Mouse (Mus musculus) forebrain, embryonic 12.5 days (tissue): ENCODE measurements at regions not wholly inside any gene's neighbourhood (a gene's known extent, or its start where the extent isn't known, plus 50 kb on each side); places are given as distances from the start of the nearest gene placed in this dataset.

Experiments used
- ATAC-seq: fragments of 200-750 bp; cut with Nextera tagmentation; 2 replicates; pipeline ENCODE4 v1.8.0; 2017; ENCODE audit warnings: moderate TSS enrichment; ENCODE audit not compliant: low FRiP score
- H3K27ac ChIP-seq: fragments of 300-500 bp; sonication (generic); 2 replicates; pipeline ENCODE4 v1.5.1; 2016; ENCODE audit warnings: mild to moderate bottlenecking
- H3K27me3 ChIP-seq: fragments of 300-500 bp; sonication (generic); 2 replicates; pipeline ENCODE4 v1.6.1; 2016; ENCODE audit warnings: mild to moderate bottlenecking
- H3K36me3 ChIP-seq: fragments of 300-500 bp; sonication (generic); replicated peaks from 2 replicates; pipeline ENCODE4 v1.6.1; 2016; ENCODE audit warnings: mild to moderate bottlenecking
- H3K4me1 ChIP-seq: fragments of 300-500 bp; sonication (generic); 2 replicates; pipeline ENCODE4 v1.6.1; 2016
- H3K4me2 ChIP-seq: fragments of 300-500 bp; sonication (generic); 2 replicates; pipeline ENCODE4 v1.6.1; 2016; ENCODE audit warnings: mild to moderate bottlenecking, moderate library complexity
- H3K4me3 ChIP-seq: fragments of 300-500 bp; sonication (generic); replicated peaks from 2 replicates; pipeline ENCODE4 v1.5.1; 2016; ENCODE audit warnings: mild to moderate bottlenecking
- H3K9ac ChIP-seq: fragments of 300-500 bp; sonication (generic); 2 replicates; pipeline ENCODE4 v1.6.1; 2016; ENCODE audit warnings: mild to moderate bottlenecking
- H3K9me3 ChIP-seq: fragments of 300-500 bp; sonication (generic); 2 replicates; pipeline ENCODE4 v1.6.1; 2016
- WGBS: fragments of 180-500 bp; shearing (Covaris S2); methylation state at CpG from one replicate; pipeline ENCODE4 v1.1.7; 2016; 5-methylcytosine and 5-hydroxymethylcytosine counted together

DNA sequence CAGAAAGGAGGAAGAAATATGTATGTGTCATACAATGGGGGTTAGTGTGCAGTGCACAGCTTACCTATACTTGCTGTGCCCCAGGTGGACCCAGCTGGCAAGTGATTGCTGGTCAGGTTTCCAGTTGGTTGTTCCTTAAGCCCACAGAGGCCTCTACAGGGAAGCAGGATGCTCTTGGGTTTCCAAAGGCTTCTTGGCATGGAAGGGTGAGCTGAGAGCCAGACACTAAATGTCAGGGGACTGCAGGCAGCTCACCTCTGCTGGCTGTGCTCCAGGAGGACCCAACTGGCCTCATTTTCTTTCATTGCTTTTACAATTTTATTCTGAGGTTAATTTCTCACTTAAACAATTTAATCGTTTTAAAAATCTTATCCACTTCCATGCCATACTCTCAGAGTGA, 108.1 kb downstream of the Gm10184 start:
- 79% methylated on average over 1 of the region's 1 CpGs for WGBS
- ATAC-seq = no peak
- no peaks in the 10 kb centered on the region for H3K9me3 ChIP-seq
- no peak overlapping the region for H3K9ac ChIP-seq
- no peak overlapping the region for H3K4me3 ChIP-seq
- no peaks in the 10 kb centered on the region for H3K4me1 ChIP-seq
- no peaks in the 10 kb centered on the region for H3K27me3 ChIP-seq
- no peaks in the 10 kb centered on the region for H3K36me3 ChIP-seq
- no peak overlapping the region for H3K27ac ChIP-seq
- H3K4me2 ChIP-seq = no peak overlapping the region

DNA sequence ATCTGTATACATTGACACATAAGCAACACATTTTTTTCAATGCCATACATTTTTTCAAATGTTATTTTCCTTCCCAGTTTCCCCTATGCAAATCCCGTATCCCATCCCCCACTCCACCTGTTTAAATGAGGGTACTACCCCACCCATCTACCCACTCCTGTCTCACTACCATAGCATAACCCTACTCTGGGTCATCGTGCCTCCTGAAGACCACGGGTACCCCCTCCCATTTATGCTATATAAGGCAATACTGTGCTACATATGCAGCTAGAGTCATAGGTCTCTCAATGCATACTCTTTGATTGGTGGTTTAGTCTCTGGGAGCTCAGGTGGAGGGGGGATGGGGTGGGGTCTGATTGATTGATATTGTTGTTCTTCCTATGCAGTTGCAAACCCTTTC, 132.7 kb downstream of the Gm10184 start:
- 89% methylated on average over 3 of the region's 3 CpGs for WGBS
- ATAC-seq = no peak
- no peaks in the 10 kb centered on the region for H3K9me3 ChIP-seq

DNA sequence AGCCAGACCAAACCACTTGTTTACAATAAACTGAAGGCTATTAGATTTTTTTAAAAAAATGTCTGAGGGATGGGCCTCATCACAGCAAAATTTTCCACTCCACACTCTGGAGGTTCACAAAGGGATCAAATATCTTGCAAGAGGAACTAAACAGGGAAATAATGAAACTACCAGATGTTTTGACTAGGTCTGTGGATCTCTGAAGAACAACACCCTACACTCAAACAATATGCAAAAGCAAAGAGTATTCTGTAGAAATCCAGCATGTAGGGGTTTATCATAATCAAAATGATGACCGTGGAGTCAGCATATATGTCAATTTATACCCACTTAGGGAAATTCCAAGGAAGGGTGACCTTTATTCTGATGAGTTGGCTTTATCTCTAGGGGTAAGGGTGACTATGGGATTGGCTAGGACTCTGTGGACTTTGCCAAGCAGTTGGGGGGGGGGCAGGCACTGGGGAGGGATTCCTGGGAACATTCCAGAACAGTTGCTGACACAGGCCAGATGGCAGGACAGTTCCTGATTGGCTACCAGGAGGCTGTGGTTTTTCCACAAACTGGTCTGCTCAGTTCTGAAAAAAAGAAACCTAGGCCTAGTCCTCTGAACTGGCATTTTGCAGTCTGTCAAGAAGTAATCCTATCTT, 143.9 kb downstream of the Gm10184 start:
- no peaks in the 10 kb centered on the region for H3K27me3 ChIP-seq
- WGBS = 78% methylated on average over 1 of the region's 1 CpGs
- H3K9me3 ChIP-seq = no peaks in the 10 kb centered on the region
- no peak overlapping the region for H3K27ac ChIP-seq
- no peak overlapping the region for H3K4me2 ChIP-seq
- H3K4me1 ChIP-seq = no peaks in the 10 kb centered on the region
- no peak overlapping the region for H3K9ac ChIP-seq
- no peak overlapping the region for H3K4me3 ChIP-seq
- ATAC-seq = no peak
- H3K36me3 ChIP-seq = no peaks in the 10 kb centered on the region

More for the DNA sequence above, 132.7 kb downstream of the Gm10184 start:
- Histone ChIP-seq H3K4me1 (no peaks in the 10 kb centered on the region), H3K27ac (no peak overlapping the region), H3K36me3 (no peaks in the 10 kb centered on the region), H3K27me3 (no peaks in the 10 kb centered on the region), H3K4me3 (no peak overlapping the region), H3K9ac (no peak overlapping the region), H3K4me2 (no peak overlapping the region)

DNA sequence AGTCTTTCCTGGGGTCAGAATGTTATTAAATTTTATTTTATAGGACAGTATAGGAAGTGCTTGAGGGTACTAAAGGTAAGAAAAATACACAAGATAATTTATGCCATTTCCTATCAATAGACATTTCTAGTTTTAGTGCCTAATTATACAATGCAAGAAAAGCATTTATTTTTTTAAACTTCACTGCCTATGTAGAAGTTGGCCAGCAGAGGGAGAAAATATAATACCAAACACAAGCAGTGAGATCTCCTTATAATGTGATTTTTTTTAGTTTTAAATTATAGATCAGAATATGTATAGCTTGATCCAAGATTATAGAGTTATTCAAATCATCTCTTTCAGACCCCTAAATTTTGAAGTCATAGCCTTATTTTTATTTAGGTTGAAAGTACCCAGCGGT, 172.8 kb downstream of the Gm10184 start:
- 84% methylated on average over 1 of the region's 1 CpGs for WGBS
- no peaks in the 10 kb centered on the region for H3K4me1 ChIP-seq
- H3K4me3 ChIP-seq = no peak overlapping the region
- ATAC-seq = 0 out of 2 replicates have a peak, but pooled peaks have one; percentile 49
- H3K27me3 ChIP-seq = no peaks in the 10 kb centered on the region
- H3K9me3 ChIP-seq = no peaks in the 10 kb centered on the region
- H3K4me2 ChIP-seq = no peak overlapping the region
- H3K9ac ChIP-seq = no peak overlapping the region
- no peaks in the 10 kb centered on the region for H3K36me3 ChIP-seq
- no peak overlapping the region for H3K27ac ChIP-seq

DNA sequence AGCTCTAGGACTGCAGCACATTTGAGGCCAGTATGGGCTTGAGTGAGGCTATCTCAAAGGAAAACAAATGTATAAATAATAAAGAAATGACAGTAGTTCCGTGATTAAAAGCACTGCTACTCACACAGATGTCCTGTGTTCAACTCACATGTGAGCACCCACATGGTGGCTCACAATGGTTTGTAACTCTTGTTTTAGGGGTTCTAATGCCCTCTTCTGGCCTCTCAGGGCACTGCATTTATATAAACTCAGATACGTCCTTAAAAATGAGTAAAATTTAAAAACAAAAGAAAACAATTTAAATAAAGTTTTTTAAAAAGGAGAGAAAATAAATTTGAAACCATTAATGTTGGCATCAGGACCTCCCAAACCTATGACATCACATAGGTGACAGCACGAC, 184.7 kb downstream of the Gm10184 start:
- H3K4me1 ChIP-seq = no peaks in the 10 kb centered on the region
- ATAC-seq = no peak
- whole genome bisulfite sequencing = 64% methylated on average over 3 of the region's 3 CpGs

DNA sequence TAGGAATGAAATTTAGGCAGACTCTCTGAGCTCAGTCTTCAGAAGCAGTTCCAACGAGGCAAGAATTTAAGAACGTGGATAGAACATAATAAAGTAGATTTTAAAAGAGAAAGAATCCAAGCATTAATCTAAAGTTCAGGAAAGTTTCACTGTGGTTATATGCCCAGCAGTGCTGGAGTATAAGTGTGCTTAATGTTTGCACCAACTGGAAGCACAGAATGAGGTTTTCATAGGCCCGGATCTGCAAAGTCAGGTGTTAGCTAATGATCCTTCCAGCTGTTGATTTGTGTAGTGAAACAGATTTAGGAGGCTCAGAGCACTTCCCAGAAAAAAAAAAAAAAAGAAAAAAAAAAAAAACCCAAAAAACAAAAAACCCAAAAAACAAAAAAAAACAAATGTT, 228.5 kb downstream of the Gm10184 start:
- ATAC-seq = no peak
- Histone ChIP-seq H3K9ac (no peak overlapping the region), H3K4me2 (no peak overlapping the region), H3K27ac (no peak overlapping the region), H3K36me3 (no peaks in the 10 kb centered on the region), H3K4me1 (no peaks in the 10 kb centered on the region), H3K4me3 (no peak overlapping the region), H3K27me3 (no peaks in the 10 kb centered on the region), H3K9me3 (no peaks in the 10 kb centered on the region)
- 73% methylated on average over 3 of the region's 3 CpGs for WGBS

More for the DNA sequence above, 184.7 kb downstream of the Gm10184 start:
- no peak overlapping the region for H3K27ac ChIP-seq
- no peak overlapping the region for H3K9ac ChIP-seq
- no peak overlapping the region for H3K4me3 ChIP-seq
- H3K36me3 ChIP-seq = no peaks in the 10 kb centered on the region
- H3K4me2 ChIP-seq = no peak overlapping the region
- H3K9me3 ChIP-seq = no peaks in the 10 kb centered on the region
- no peaks in the 10 kb centered on the region for H3K27me3 ChIP-seq

DNA sequence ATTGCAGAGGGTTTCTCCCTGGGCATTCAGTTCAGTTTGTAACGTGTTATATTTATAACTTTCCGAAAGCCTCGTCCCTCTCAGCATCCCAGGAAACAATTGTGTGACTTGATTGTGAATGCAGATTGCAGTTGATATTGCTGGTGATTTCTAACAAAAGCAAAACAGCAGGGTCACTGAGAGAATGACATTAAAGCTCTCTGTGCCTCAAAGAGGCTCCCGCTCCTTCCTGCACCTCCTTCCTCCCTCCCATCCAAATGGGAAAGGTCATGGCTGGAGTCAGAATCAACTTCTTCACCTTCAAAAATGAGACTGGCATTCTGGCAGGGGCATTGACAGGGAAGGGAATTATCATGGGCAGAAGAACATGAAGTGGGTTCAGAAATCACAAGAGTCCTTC, 251.9 kb downstream of the Gm10184 start:
- no peak overlapping the region for H3K27ac ChIP-seq
- no peak overlapping the region for H3K4me2 ChIP-seq
- no peaks in the 10 kb centered on the region for H3K36me3 ChIP-seq
- H3K9me3 ChIP-seq = no peaks in the 10 kb centered on the region
- H3K4me1 ChIP-seq = peaks cover 4% of the 10 kb centered on the region; the same call in 1 of the 2 replicates
- 29% methylated on average over 4 of the region's 4 CpGs for WGBS
- no peak overlapping the region for H3K9ac ChIP-seq
- no peaks in the 10 kb centered on the region for H3K27me3 ChIP-seq
- H3K4me3 ChIP-seq = no peak overlapping the region
- ATAC-seq = no peak

DNA sequence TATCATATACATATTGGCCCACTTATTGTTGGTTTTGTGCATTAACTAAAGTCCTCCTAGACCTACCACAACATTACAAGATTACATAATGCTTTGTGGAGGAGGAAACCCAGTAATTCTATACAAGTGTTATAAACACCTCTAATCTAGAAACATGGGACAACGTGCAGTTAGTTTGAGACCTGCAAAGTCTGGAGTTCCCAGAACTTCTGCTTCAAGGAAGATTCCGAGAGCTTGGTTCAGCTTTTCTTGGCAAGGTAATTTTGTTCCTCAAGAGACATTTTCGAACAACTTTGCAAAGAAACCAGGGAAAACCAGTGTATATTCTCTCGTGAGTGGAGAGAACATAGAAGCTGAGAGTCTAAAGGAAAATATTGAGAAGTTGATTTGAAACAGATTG, 254.0 kb downstream of the Gm10184 start:
- peaks cover 4% of the 10 kb centered on the region; the same call in 1 of the 2 replicates for H3K4me1 ChIP-seq
- no peaks in the 10 kb centered on the region for H3K27me3 ChIP-seq
- H3K4me3 ChIP-seq = no peak overlapping the region
- no peaks in the 10 kb centered on the region for H3K36me3 ChIP-seq
- no peak for ATAC-seq
- H3K4me2 ChIP-seq = no peak overlapping the region
- H3K27ac ChIP-seq = no peak overlapping the region
- H3K9ac ChIP-seq = no peak overlapping the region
- whole genome bisulfite sequencing = 90% methylated on average over 4 of the region's 4 CpGs
- no peaks in the 10 kb centered on the region for H3K9me3 ChIP-seq

DNA sequence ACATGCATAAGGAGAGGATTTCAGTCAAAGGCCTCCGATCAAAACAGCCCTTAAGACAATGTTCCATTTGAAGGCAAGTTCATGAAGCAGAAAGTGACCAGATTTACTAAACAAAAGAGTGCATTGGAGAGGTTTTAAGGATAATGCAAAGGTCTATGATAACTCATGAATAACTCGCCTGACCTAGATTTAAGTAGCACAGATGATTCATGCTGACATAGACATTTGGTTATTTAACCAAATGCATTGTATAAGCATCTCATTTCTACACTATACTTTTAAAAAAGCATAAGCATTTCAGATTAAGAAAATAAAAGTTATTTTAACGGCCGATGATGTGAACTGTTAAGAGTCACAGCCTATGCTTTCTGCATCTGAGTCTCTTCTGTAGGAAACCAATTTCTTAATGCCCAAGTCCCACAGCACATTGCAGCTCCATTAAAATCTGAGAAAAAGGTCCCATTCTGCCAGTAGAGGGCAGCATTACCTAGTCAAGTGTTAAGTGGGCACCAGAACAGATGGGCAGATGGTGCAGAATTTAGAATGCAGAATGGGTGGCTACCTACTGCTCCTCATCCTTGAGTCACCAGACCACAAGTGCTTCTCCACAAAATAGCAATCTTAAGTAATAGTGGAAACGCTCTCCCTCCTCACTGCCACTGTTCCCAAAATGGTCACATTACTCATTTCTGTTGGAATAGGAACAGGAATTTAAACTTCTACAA, 256.0 kb downstream of the Gm10184 start:
- peak; percentile 83 for ATAC-seq
- Histone ChIP-seq H3K4me3 (no peak overlapping the region), H3K4me1 (peaks cover 4% of the 10 kb centered on the region; the same call in 1 of the 2 replicates), H3K4me2 (no peak overlapping the region), H3K9me3 (no peaks in the 10 kb centered on the region), H3K27me3 (no peaks in the 10 kb centered on the region), H3K36me3 (no peaks in the 10 kb centered on the region), H3K9ac (no peak overlapping the region), H3K27ac (no peak overlapping the region)
- WGBS = 60% methylated on average over 5 of the region's 5 CpGs

DNA sequence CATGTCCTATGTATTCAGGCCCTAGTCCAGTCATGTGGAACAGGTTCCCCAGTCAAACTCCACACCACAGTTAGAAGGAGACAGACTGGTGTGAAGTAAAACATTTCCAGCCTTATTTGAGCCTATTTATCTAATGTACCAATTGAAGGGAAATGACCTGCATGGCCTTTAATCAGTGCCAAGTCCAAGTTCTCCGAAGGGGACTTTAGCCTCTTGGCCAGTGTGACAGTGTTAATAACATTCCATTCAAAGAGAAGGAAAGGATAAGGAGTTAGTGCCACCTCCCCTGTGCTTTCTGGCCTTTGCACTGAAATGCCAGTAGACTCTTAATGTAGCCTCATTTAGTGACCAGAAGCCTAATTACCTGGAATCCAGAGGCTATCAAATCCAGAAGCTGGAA, 264.2 kb downstream of the Gm10184 start:
- H3K4me2 ChIP-seq = no peak overlapping the region
- no peak overlapping the region for H3K9ac ChIP-seq
- no peak overlapping the region for H3K27ac ChIP-seq
- no peak for ATAC-seq
- H3K4me3 ChIP-seq = no peak overlapping the region
- no peaks in the 10 kb centered on the region for H3K27me3 ChIP-seq
- H3K4me1 ChIP-seq = no peaks in the 10 kb centered on the region
- no peaks in the 10 kb centered on the region for H3K9me3 ChIP-seq
- 70% methylated on average over 1 of the region's 1 CpGs for WGBS
- H3K36me3 ChIP-seq = no peaks in the 10 kb centered on the region
